Mouse (Mus musculus): ENCODE data around the gene Cyp2ab1. TPM values are rescaled to one million over a fixed set of nuclear protein-coding genes. Genes with fewer than 3 reads are reported as not detected.

The Cyp2ab1 gene
- polyA plus RNA-seq, 1 experiment from 2014 or later: not detected

Other genes starting within 250 kb of the Cyp2ab1 start
- gene Klhl24, start 227.9 kb downstream of the Cyp2ab1 start, polyA plus RNA-seq (2014; fragmentation: Nextera tagmentation; extraction: Ambion mirVana): 55.8 and 71.3 TPM in 2 replicates
- 17.6 and 26.6 TPM in 2 replicates for gene Yeats2, start 184.3 kb downstream of the Cyp2ab1 start, polyA plus RNA-seq (2014; fragmentation: Nextera tagmentation; extraction: Ambion mirVana)
- gene Map6d1, start 84.0 kb downstream of the Cyp2ab1 start, polyA plus RNA-seq (2014; fragmentation: Nextera tagmentation; extraction: Ambion mirVana): 5.1 and 5.6 TPM in 2 replicates
- 78.2 and 79.7 TPM in 2 replicates for gene Parl, start 23.0 kb downstream of the Cyp2ab1 start, polyA plus RNA-seq (2014; fragmentation: Nextera tagmentation; extraction: Ambion mirVana)
- gene Abcc5, start 101.0 kb upstream of the Cyp2ab1 start, polyA plus RNA-seq (2014; fragmentation: Nextera tagmentation; extraction: Ambion mirVana): 154 and 163 TPM in 2 replicates
- 65.8 and 97.4 TPM in 2 replicates for gene Eif2b5, start 173.4 kb upstream of the Cyp2ab1 start, polyA plus RNA-seq (2014; fragmentation: Nextera tagmentation; extraction: Ambion mirVana)
- gene Dvl3, start 191.6 kb upstream of the Cyp2ab1 start, polyA plus RNA-seq (2014; fragmentation: Nextera tagmentation; extraction: Ambion mirVana): 35.8 and 40.2 TPM in 2 replicates
- 1,285 and 1,320 TPM in 2 replicates for gene Ap2m1, start 210.1 kb upstream of the Cyp2ab1 start, polyA plus RNA-seq (2014; fragmentation: Nextera tagmentation; extraction: Ambion mirVana)
- 69.6 and 79.9 TPM in 2 replicates for gene Abcf3, start 223.2 kb upstream of the Cyp2ab1 start, polyA plus RNA-seq (2014; fragmentation: Nextera tagmentation; extraction: Ambion mirVana)